Mouse (Mus musculus): ENCODE data around the gene Gm13278. TPM values are rescaled to one million over a fixed set of nuclear protein-coding genes. Genes with fewer than 3 reads are reported as not detected.
"Not testable (repeated sequence)": the region's sequence is repeated elsewhere in the genome, so short reads cannot be mapped to it uniquely, and the experiment has no call there.

Gm13278 gene
- polyA plus RNA-seq, 1 experiment from 2014 or later, result not detected

DNA sequence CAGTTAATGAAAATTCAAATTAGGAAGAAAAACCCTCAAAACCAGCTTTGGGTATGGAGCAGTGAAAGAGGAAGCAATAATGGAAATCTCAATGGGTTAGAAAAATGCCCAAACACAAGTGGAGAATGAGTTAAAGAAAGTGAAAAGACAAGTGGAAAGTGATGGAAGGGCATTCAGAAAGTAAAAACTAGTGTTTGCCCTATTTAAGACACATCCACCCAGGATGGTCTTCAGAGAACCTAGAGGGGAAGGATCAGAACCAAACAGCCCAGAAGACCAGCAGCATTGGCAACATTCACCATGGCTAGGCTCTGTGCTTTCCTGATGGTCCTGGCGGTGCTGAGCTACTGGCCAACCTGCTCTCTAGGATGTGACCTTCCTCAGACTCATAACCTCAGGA lies 43.9 kb downstream of the Gm13278 start, which contains the start of gene Ifna5:
Gene Ifna5 (plus strand): TSS at position 301 of the 400 bp plus-strand sequence.
- 58% methylated on average over 1 of the region's 1 CpGs for WGBS
- H3K9me3 ChIP-seq (replicated peaks); ATAC-seq (ENCODE audit: insufficient number of reproducible peaks, low FRiP score); H3K36me3 ChIP-seq; H3K4me1 ChIP-seq (replicated peaks); H3K27me3 ChIP-seq (replicated peaks); H3K4me2 ChIP-seq; H3K27ac ChIP-seq (ENCODE audit: poor library complexity, severe bottlenecking); H3K4me3 ChIP-seq; H3K9ac ChIP-seq: not testable (repeated sequence)

DNA sequence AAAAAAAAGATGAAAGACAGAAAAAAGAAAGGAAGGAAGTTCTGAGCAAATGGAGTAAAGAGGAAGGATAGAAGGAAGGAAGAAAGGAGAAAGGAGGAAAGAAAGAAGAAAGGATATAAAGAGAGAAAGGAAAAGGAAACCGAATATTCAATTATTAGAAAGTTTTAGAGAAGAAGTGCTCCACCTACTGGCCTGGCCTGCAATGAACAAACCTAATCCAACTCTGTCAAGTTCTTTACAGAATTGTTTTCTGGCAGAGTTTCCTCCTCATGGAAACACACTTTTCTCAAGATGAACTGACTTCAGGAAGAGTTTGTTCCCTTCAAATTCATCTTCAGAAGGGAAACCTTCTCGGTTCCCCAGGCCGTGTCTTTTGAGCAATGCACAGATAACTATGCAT lies 47.5 kb downstream of the Gm13278 start:
- WGBS, result 40% methylated on average over 3 of the region's 3 CpGs
- ATAC-seq (ENCODE audit: insufficient number of reproducible peaks, low FRiP score), result no peak
- Histone ChIP-seq H3K36me3 (no peaks in the 10 kb centered on the region), H3K27me3 (replicated peaks) (peaks cover 5% of the 10 kb centered on the region; the same call in 1 of the 2 replicates), H3K27ac (ENCODE audit: poor library complexity, severe bottlenecking) (no peak overlapping the region), H3K9ac (no peak overlapping the region), H3K9me3 (replicated peaks) (no peaks in the 10 kb centered on the region), H3K4me3 (no peak overlapping the region), H3K4me2 (no peak overlapping the region), H3K4me1 (replicated peaks) (no peaks in the 10 kb centered on the region)

DNA sequence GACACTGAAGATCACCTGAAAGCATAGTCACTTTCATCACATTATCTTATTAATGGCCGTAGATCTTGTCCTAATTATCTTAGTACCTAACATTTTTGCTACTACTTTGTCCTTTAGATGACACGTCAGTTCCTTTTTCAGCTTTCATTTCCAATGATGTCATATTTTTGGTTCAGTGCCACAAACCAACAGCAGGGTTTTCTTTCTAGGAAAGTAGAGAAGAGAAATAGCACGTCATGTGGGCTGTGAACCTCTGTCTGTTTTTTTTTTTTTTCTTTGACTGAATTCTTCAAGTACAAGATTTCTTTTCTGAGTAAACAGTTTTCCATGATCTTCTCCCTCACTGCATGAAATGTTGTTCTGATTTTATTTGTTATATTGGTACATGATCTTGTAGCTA lies 48.7 kb downstream of the Gm13278 start:
- Histone ChIP-seq H3K9me3 (replicated peaks) (no peaks in the 10 kb centered on the region), H3K36me3 (no peaks in the 10 kb centered on the region), H3K4me2 (no peak overlapping the region), H3K27ac (ENCODE audit: poor library complexity, severe bottlenecking) (no peak overlapping the region), H3K9ac (no peak overlapping the region), H3K4me1 (replicated peaks) (no peaks in the 10 kb centered on the region), H3K27me3 (replicated peaks) (peaks cover 5% of the 10 kb centered on the region; the same call in 1 of the 2 replicates), H3K4me3 (no peak overlapping the region)
- no peak for ATAC-seq (ENCODE audit: insufficient number of reproducible peaks, low FRiP score)
- 58% methylated on average over 3 of the region's 3 CpGs for WGBS

DNA sequence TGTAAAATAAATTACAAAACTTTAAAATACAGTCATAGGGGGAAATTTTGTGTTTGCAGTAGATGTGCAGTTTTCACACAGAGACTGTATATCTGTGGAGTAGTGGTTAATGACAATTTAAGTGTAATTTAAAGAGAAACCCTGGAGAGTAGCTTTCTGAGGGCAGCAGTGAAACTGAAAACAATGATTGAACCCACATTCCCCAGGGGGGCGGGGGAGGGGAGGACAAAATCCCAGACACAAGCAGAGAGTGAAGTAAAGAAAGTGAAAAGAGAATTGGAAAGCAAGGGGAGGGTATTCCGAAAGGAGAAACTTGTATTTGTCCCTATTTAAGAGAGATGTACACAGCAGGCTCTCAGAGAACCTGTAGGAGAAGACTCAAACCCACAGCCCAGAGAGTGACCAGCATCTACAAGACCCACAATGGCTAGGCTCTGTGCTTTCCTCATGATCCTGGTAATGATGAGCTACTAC lies 50.1 kb downstream of the Gm13278 start, which contains the start of gene Ifna4:
Gene Ifna4 (plus strand): TSS at position 424 of the 474 bp plus-strand sequence.
- Histone ChIP-seq H3K27me3 (replicated peaks) (peaks cover 5% of the 10 kb centered on the region; the same call in 1 of the 2 replicates), H3K9me3 (replicated peaks) (no peaks in the 10 kb centered on the region), H3K4me3 (no peak within 1 kb of the TSS), H3K9ac (no peak within 1 kb of the TSS), H3K4me1 (replicated peaks) (no peaks in the 10 kb centered on the region), H3K36me3 (no peaks in the 10 kb centered on the region), H3K27ac (ENCODE audit: poor library complexity, severe bottlenecking) (no peak within 1 kb of the TSS), H3K4me2 (no peak within 1 kb of the TSS)
- ATAC-seq (ENCODE audit: insufficient number of reproducible peaks, low FRiP score), result no peak
- 53% methylated on average over 2 of the region's 2 CpGs for WGBS

Other genes starting within 250 kb of the Gm13278 start
- not detected in 2 replicates for gene Ifna15, start 233.3 kb upstream of the Gm13278 start, polyA plus RNA-seq (2016; fragmentation: Nextera tagmentation; extraction: Ambion mirVana)
- not detected in 2 replicates for gene Ifna14, start 219.8 kb upstream of the Gm13278 start, polyA plus RNA-seq (2016; fragmentation: Nextera tagmentation; extraction: Ambion mirVana)
- gene Ifna9, start 199.2 kb upstream of the Gm13278 start, polyA plus RNA-seq (2016; fragmentation: Nextera tagmentation; extraction: Ambion mirVana), result not detected in 2 replicates
- not detected in 2 replicates for gene Ifna12, start 188.2 kb upstream of the Gm13278 start, polyA plus RNA-seq (2016; fragmentation: Nextera tagmentation; extraction: Ambion mirVana)
- not detected in 2 replicates for gene C87499, start 157.1 kb upstream of the Gm13278 start, polyA plus RNA-seq (2016; fragmentation: Nextera tagmentation; extraction: Ambion mirVana)
- gene Ifna13, start 147.1 kb upstream of the Gm13278 start, polyA plus RNA-seq (2016; fragmentation: Nextera tagmentation; extraction: Ambion mirVana), result not detected in 2 replicates
- not detected in 2 replicates for gene Ifna16, start 114.6 kb upstream of the Gm13278 start, polyA plus RNA-seq (2016; fragmentation: Nextera tagmentation; extraction: Ambion mirVana)
- not detected in 2 replicates for gene Ifna2, start 107.6 kb upstream of the Gm13278 start, polyA plus RNA-seq (2016; fragmentation: Nextera tagmentation; extraction: Ambion mirVana)
- gene Ifnab, start 100.2 kb upstream of the Gm13278 start, polyA plus RNA-seq (2016; fragmentation: Nextera tagmentation; extraction: Ambion mirVana), result not detected in 2 replicates
- gene Gm26566, start 69.7 kb upstream of the Gm13278 start, polyA plus RNA-seq (2016; fragmentation: Nextera tagmentation; extraction: Ambion mirVana), result 0.83 and 1.1 TPM in 2 replicates
- 108 and 112 TPM in 2 replicates for gene Klhl9, start 69.1 kb upstream of the Gm13278 start, polyA plus RNA-seq (2016; fragmentation: Nextera tagmentation; extraction: Ambion mirVana)
- gene Gm13271, start 36.7 kb upstream of the Gm13278 start, polyA plus RNA-seq (2016; fragmentation: Nextera tagmentation; extraction: Ambion mirVana), result not detected in 2 replicates
- 0.14 TPM in 1 of 2 replicates, not detected in the other for gene Gm13283, start 31.4 kb upstream of the Gm13278 start, polyA plus RNA-seq (2016; fragmentation: Nextera tagmentation; extraction: Ambion mirVana)
- gene Gm13290, start 17.7 kb upstream of the Gm13278 start, polyA plus RNA-seq (2016; fragmentation: Nextera tagmentation; extraction: Ambion mirVana), result 0.33 and 0.35 TPM in 2 replicates
- not detected in 2 replicates for gene Gm13289, start 14.6 kb upstream of the Gm13278 start, polyA plus RNA-seq (2016; fragmentation: Nextera tagmentation; extraction: Ambion mirVana)
- gene Gm13272, start 11.7 kb upstream of the Gm13278 start, polyA plus RNA-seq (2016; fragmentation: Nextera tagmentation; extraction: Ambion mirVana), result 0.24 TPM in 1 of 2 replicates, not detected in the other
- 0.15 and 0.33 TPM in 2 replicates for gene Ifnz, start 9.4 kb upstream of the Gm13278 start, polyA plus RNA-seq (2016; fragmentation: Nextera tagmentation; extraction: Ambion mirVana)
- gene Gm13276, start 5.8 kb upstream of the Gm13278 start, polyA plus RNA-seq (2016; fragmentation: Nextera tagmentation; extraction: Ambion mirVana), result not detected in 2 replicates
- gene Gm13277, start 2.9 kb upstream of the Gm13278 start, polyA plus RNA-seq (2016; fragmentation: Nextera tagmentation; extraction: Ambion mirVana), result not detected in 2 replicates
- gene Gm13275, start 2.9 kb downstream of the Gm13278 start, polyA plus RNA-seq (2016; fragmentation: Nextera tagmentation; extraction: Ambion mirVana), result not detected in 2 replicates
- gene Gm13279, start 5.8 kb downstream of the Gm13278 start, polyA plus RNA-seq (2016; fragmentation: Nextera tagmentation; extraction: Ambion mirVana), result not detected in 2 replicates
- 1.1 TPM in 1 of 2 replicates, not detected in the other for gene Gm13285, start 8.1 kb downstream of the Gm13278 start, polyA plus RNA-seq (2016; fragmentation: Nextera tagmentation; extraction: Ambion mirVana)
- gene Gm13287, start 11.7 kb downstream of the Gm13278 start, polyA plus RNA-seq (2016; fragmentation: Nextera tagmentation; extraction: Ambion mirVana), result 1.2 TPM in 1 of 2 replicates, not detected in the other
- not detected in 2 replicates for gene Gm13288, start 14.0 kb downstream of the Gm13278 start, polyA plus RNA-seq (2016; fragmentation: Nextera tagmentation; extraction: Ambion mirVana)
- gene Ifna7, start 24.7 kb downstream of the Gm13278 start, polyA plus RNA-seq (2016; fragmentation: Nextera tagmentation; extraction: Ambion mirVana), result not detected in 2 replicates
- gene Ifna11, start 28.4 kb downstream of the Gm13278 start, polyA plus RNA-seq (2016; fragmentation: Nextera tagmentation; extraction: Ambion mirVana), result not detected in 2 replicates
- not detected in 2 replicates for gene Ifna6, start 35.9 kb downstream of the Gm13278 start, polyA plus RNA-seq (2016; fragmentation: Nextera tagmentation; extraction: Ambion mirVana)
- gene Ifna5, start 44.0 kb downstream of the Gm13278 start, polyA plus RNA-seq (2016; fragmentation: Nextera tagmentation; extraction: Ambion mirVana), result not detected in 2 replicates
- gene Ifna4, start 50.3 kb downstream of the Gm13278 start, polyA plus RNA-seq (2016; fragmentation: Nextera tagmentation; extraction: Ambion mirVana), result not detected in 2 replicates
- gene Ifna1, start 58.5 kb downstream of the Gm13278 start, polyA plus RNA-seq (2016; fragmentation: Nextera tagmentation; extraction: Ambion mirVana), result not detected in 2 replicates
- not detected in 2 replicates for gene Ifne, start 88.7 kb downstream of the Gm13278 start, polyA plus RNA-seq (2016; fragmentation: Nextera tagmentation; extraction: Ambion mirVana)

Data from heart, embryonic 12.5 days (tissue).